Mouse (Mus musculus): ENCODE measurements around the gene Gm10842. TPM values are rescaled to one million over a fixed set of nuclear protein-coding genes. Genes with fewer than 3 reads are reported as not detected.

Gene Gm10842
- polyA plus RNA-seq, 1 experiment from 2014 or later: not detected

GRCm38 (mm10) chr11:105143564-105143963 is 3.1 kb upstream of the Gm10842 start:
- H3K9me3 ChIP-seq: no peaks in the 10 kb centered on the region
- H3K9ac ChIP-seq (replicated peaks): no peak overlapping the region
- H3K27me3 ChIP-seq: no peaks in the 10 kb centered on the region
- H3K4me2 ChIP-seq (replicated peaks): no peak overlapping the region
- no peak overlapping the region for H3K27ac ChIP-seq (replicated peaks)
- peaks cover 28% of the 10 kb centered on the region for H3K36me3 ChIP-seq
- no peak overlapping the region for H3K4me3 ChIP-seq
- no peak for ATAC-seq (ENCODE audit: low FRiP score, low read depth)
- H3K4me1 ChIP-seq: no peaks in the 10 kb centered on the region

- Histone ChIP-seq H3K27ac (replicated peaks) (no peak overlapping the region), H3K9me3 (no peaks in the 10 kb centered on the region), H3K4me3 (no peak overlapping the region), H3K4me2 (replicated peaks) (no peak overlapping the region), H3K9ac (replicated peaks) (no peak overlapping the region), H3K4me1 (no peaks in the 10 kb centered on the region), H3K27me3 (no peaks in the 10 kb centered on the region), H3K36me3 (peaks cover 25% of the 10 kb centered on the region)
- no peak for ATAC-seq (ENCODE audit: low FRiP score, low read depth)
- 87% methylated on average over 3 of the region's 3 CpGs for WGBS
These were observed 2.6 kb upstream of the Gm10842 start for GRCm38 (mm10) chr11:105144084-105144483.

- ATAC-seq (ENCODE audit: low FRiP score, low read depth): no peak
- 86% methylated on average over 11 of the region's 11 CpGs for WGBS
These were observed 2.0 kb upstream of the Gm10842 start for GRCm38 (mm10) chr11:105144508-105145210.

GRCm38 (mm10) chr11:105145211-105145610 is 1.5 kb upstream of the Gm10842 start:
- Histone ChIP-seq H3K27me3 (no peaks in the 10 kb centered on the region), H3K4me3 (no peak overlapping the region), H3K9ac (replicated peaks) (no peak overlapping the region), H3K9me3 (no peaks in the 10 kb centered on the region), H3K4me1 (no peaks in the 10 kb centered on the region), H3K36me3 (peaks cover 14% of the 10 kb centered on the region), H3K27ac (replicated peaks) (no peak overlapping the region), H3K4me2 (replicated peaks) (no peak overlapping the region)
- WGBS: 91% methylated on average over 10 of the region's 10 CpGs
- no peak for ATAC-seq (ENCODE audit: low FRiP score, low read depth)

More at GRCm38 (mm10) chr11:105144508-105145210, 2.0 kb upstream of the Gm10842 start:
- H3K9ac ChIP-seq (replicated peaks): no peak overlapping the region
- no peaks in the 10 kb centered on the region for H3K9me3 ChIP-seq
- peaks cover 19% of the 10 kb centered on the region for H3K36me3 ChIP-seq
- no peak overlapping the region for H3K4me3 ChIP-seq
- no peak overlapping the region for H3K27ac ChIP-seq (replicated peaks)
- no peaks in the 10 kb centered on the region for H3K27me3 ChIP-seq
- H3K4me2 ChIP-seq (replicated peaks): no peak overlapping the region
- no peaks in the 10 kb centered on the region for H3K4me1 ChIP-seq

- Histone ChIP-seq H3K27ac (replicated peaks) (no peak overlapping the region), H3K4me1 (peaks cover 11% of the 10 kb centered on the region), H3K9me3 (no peaks in the 10 kb centered on the region), H3K9ac (replicated peaks) (no peak overlapping the region), H3K36me3 (no peaks in the 10 kb centered on the region), H3K4me3 (no peak overlapping the region), H3K4me2 (replicated peaks) (no peak overlapping the region), H3K27me3 (no peaks in the 10 kb centered on the region; the same call in 1 of the 2 replicates)
- WGBS: 81% methylated on average over 3 of the region's 3 CpGs
- no peak for ATAC-seq (ENCODE audit: low FRiP score, low read depth)
These were observed 2.7 kb downstream of the Gm10842 start for GRCm38 (mm10) chr11:105149353-105149752.

- 83% methylated on average over 1 of the region's 1 CpGs for WGBS
- Histone ChIP-seq H3K4me1 (peaks cover 11% of the 10 kb centered on the region), H3K9ac (replicated peaks) (no peak overlapping the region), H3K4me3 (no peak overlapping the region), H3K36me3 (no peaks in the 10 kb centered on the region), H3K9me3 (no peaks in the 10 kb centered on the region), H3K27me3 (no peaks in the 10 kb centered on the region; the same call in 1 of the 2 replicates), H3K27ac (replicated peaks) (no peak overlapping the region), H3K4me2 (replicated peaks) (no peak overlapping the region)
- no peak for ATAC-seq (ENCODE audit: low FRiP score, low read depth)
These were observed 3.1 kb downstream of the Gm10842 start for GRCm38 (mm10) chr11:105149766-105150165.

GRCm38 (mm10) chr11:105150691-105151090 is 4.0 kb downstream of the Gm10842 start:
- WGBS: 59% methylated on average over 4 of the region's 4 CpGs
- H3K4me3 ChIP-seq: no peak overlapping the region
- no peaks in the 10 kb centered on the region for H3K36me3 ChIP-seq
- H3K27ac ChIP-seq (replicated peaks): no peak overlapping the region
- no peaks in the 10 kb centered on the region for H3K9me3 ChIP-seq
- H3K9ac ChIP-seq (replicated peaks): no peak overlapping the region
- H3K4me1 ChIP-seq: peaks cover 11% of the 10 kb centered on the region
- no peaks in the 10 kb centered on the region; the same call in 1 of the 2 replicates for H3K27me3 ChIP-seq
- ATAC-seq (ENCODE audit: low FRiP score, low read depth): no peak
- H3K4me2 ChIP-seq (replicated peaks): no peak overlapping the region

GRCm38 (mm10) chr11:105151226-105152016 is 4.7 kb downstream of the Gm10842 start:
- no peak for ATAC-seq (ENCODE audit: low FRiP score, low read depth)
- Histone ChIP-seq H3K36me3 (no peaks in the 10 kb centered on the region), H3K27me3 (no peaks in the 10 kb centered on the region; the same call in 1 of the 2 replicates), H3K4me1 (peaks cover 11% of the 10 kb centered on the region), H3K4me3 (no peak overlapping the region), H3K4me2 (replicated peaks) (peak overlapping the region; percentile 27), H3K9me3 (no peaks in the 10 kb centered on the region), H3K27ac (replicated peaks) (no peak overlapping the region), H3K9ac (replicated peaks) (no peak overlapping the region)
- WGBS: 25% methylated on average over 19 of the region's 19 CpGs

- Histone ChIP-seq H3K9ac (replicated peaks) (no peak overlapping the region), H3K36me3 (no peaks in the 10 kb centered on the region), H3K27ac (replicated peaks) (no peak overlapping the region), H3K27me3 (no peaks in the 10 kb centered on the region; the same call in 1 of the 2 replicates), H3K4me3 (no peak overlapping the region), H3K4me2 (replicated peaks) (peak overlapping the region; percentile 27; the same call in 1 of the 2 replicates), H3K9me3 (no peaks in the 10 kb centered on the region), H3K4me1 (peaks cover 11% of the 10 kb centered on the region)
- no CpG with 5 or more reads among the region's 4 CpGs for WGBS
- ATAC-seq (ENCODE audit: low FRiP score, low read depth): no peak
These were observed 5.3 kb downstream of the Gm10842 start for GRCm38 (mm10) chr11:105152017-105152300.

GRCm38 (mm10) chr11:105152357-105152899 is 5.7 kb downstream of the Gm10842 start:
- no peaks in the 10 kb centered on the region for H3K36me3 ChIP-seq
- no peak overlapping the region for H3K4me3 ChIP-seq
- H3K9ac ChIP-seq (replicated peaks): no peak overlapping the region
- no peaks in the 10 kb centered on the region for H3K9me3 ChIP-seq
- no peak overlapping the region for H3K27ac ChIP-seq (replicated peaks)
- peaks cover 11% of the 10 kb centered on the region for H3K4me1 ChIP-seq
- WGBS: 85% methylated on average over 11 of the region's 11 CpGs
- no peak overlapping the region for H3K4me2 ChIP-seq (replicated peaks)
- ATAC-seq (ENCODE audit: low FRiP score, low read depth): no peak
- no peaks in the 10 kb centered on the region; the same call in 1 of the 2 replicates for H3K27me3 ChIP-seq

- 0 out of 2 replicates have a peak, but pooled peaks have one; percentile 19 for ATAC-seq (ENCODE audit: low FRiP score, low read depth)
- Histone ChIP-seq H3K9me3 (no peaks in the 10 kb centered on the region), H3K4me1 (peaks cover 11% of the 10 kb centered on the region), H3K4me2 (replicated peaks) (no peak overlapping the region), H3K4me3 (no peak overlapping the region), H3K9ac (replicated peaks) (no peak overlapping the region), H3K27me3 (no peaks in the 10 kb centered on the region; the same call in 1 of the 2 replicates), H3K27ac (replicated peaks) (no peak overlapping the region), H3K36me3 (no peaks in the 10 kb centered on the region)
- 39% methylated on average over 12 of the region's 12 CpGs for WGBS
These were observed 6.6 kb downstream of the Gm10842 start for GRCm38 (mm10) chr11:105153068-105153833.

All from midbrain, embryonic 12.5 days (tissue).